Mouse (Mus musculus) T-helper 1 cell (primary cell): ENCODE data around the gene Neu1.
"Not testable (repeated sequence)": the region's sequence is repeated elsewhere in the genome, so short reads cannot be mapped to it uniquely, and the experiment has no call there.

ENCODE experiments used
- in situ Hi-C: fragments of 300-600 bp; cut with MboI, MseI; formaldehyde crosslinking; loops from one replicate; pipeline ENCODE4 v1.15.1; 2025; ENCODE audit warnings: high pct_unique_total_duplicates

Neu1 gene

GRCm38 (mm10) chr17:34901948-34902347 is 29.1 kb upstream of the Neu1 start:
- in situ Hi-C loops: not testable (repeated sequence)

- in situ Hi-C loops: no loop called here
These were observed 28.2 kb upstream of the Neu1 start for GRCm38 (mm10) chr17:34902895-34903294.

- in situ Hi-C loops: loop anchor here (10.0 kb wide), 1 partner anchor 56 kb away; the partner anchor contains the start of genes Nelfe and Skiv2l
These were observed 20.1 kb upstream of the Neu1 start for GRCm38 (mm10) chr17:34910982-34911381.

GRCm38 (mm10) chr17:34911945-34912351 is 19.1 kb upstream of the Neu1 start:
- in situ Hi-C loops: loop anchor here (10.0 kb wide), 1 partner anchor 57 kb away; the partner anchor contains the start of genes Nelfe and Skiv2l

GRCm38 (mm10) chr17:34913930-34914665 is 17.0 kb upstream of the Neu1 start, which contains the start of gene Slc44a4:
Gene Slc44a4 (plus strand): TSS chr17:34914466.
- in situ Hi-C loops: loop anchor here (10.0 kb wide), 1 partner anchor 59 kb away; the partner anchor contains the start of genes Nelfe and Skiv2l

- in situ Hi-C loops: loop anchor here (10.0 kb wide), 1 partner anchor 61 kb away; the partner anchor contains the start of genes Nelfe and Skiv2l
These were observed 15.6 kb upstream of the Neu1 start for GRCm38 (mm10) chr17:34915410-34915831.

- in situ Hi-C loops: loop anchor here (10.0 kb wide), 1 partner anchor 62 kb away; the partner anchor contains the start of genes Nelfe and Skiv2l
These were observed 14.7 kb upstream of the Neu1 start for GRCm38 (mm10) chr17:34916316-34916715.

GRCm38 (mm10) chr17:34917188-34917587 is 13.9 kb upstream of the Neu1 start:
- in situ Hi-C loops: loop anchor here (10.0 kb wide), 1 partner anchor 62 kb away; the partner anchor contains the start of genes Nelfe and Skiv2l

GRCm38 (mm10) chr17:34922939-34923338 is 8.1 kb upstream of the Neu1 start:
- in situ Hi-C loops: no loop called here

- in situ Hi-C loops: no loop called here
These were observed 6.8 kb upstream of the Neu1 start for GRCm38 (mm10) chr17:34924258-34924657.

- in situ Hi-C loops: no loop called here
These were observed 3.6 kb upstream of the Neu1 start for GRCm38 (mm10) chr17:34927306-34928019.

- in situ Hi-C loops: no loop called here
These were observed 2.2 kb upstream of the Neu1 start for GRCm38 (mm10) chr17:34928841-34929240.

- in situ Hi-C loops: loop anchor here (10.0 kb wide), 1 partner anchor 297 kb away; no protein-coding TSS in a partner anchor
These were observed 664 bp downstream of the Neu1 start for GRCm38 (mm10) chr17:34931735-34932098.

GRCm38 (mm10) chr17:34932287-34932686 is 1.2 kb downstream of the Neu1 start:
- in situ Hi-C loops: loop anchor here (10.0 kb wide), 1 partner anchor 297 kb away; no protein-coding TSS in a partner anchor

- in situ Hi-C loops: loop anchor here (10.0 kb wide), 1 partner anchor 299 kb away; no protein-coding TSS in a partner anchor
These were observed 3.0 kb downstream of the Neu1 start for GRCm38 (mm10) chr17:34934031-34934430.

- in situ Hi-C loops: loop anchor here (10.0 kb wide), 1 partner anchor 300 kb away; no protein-coding TSS in a partner anchor
These were observed 3.8 kb downstream of the Neu1 start for GRCm38 (mm10) chr17:34934830-34935229.

GRCm38 (mm10) chr17:34937960-34938505 is 7.0 kb downstream of the Neu1 start:
- in situ Hi-C loops: loop anchor here (10.0 kb wide), 1 partner anchor 303 kb away; no protein-coding TSS in a partner anchor

GRCm38 (mm10) chr17:34941344-34942041 is 10.4 kb downstream of the Neu1 start:
- in situ Hi-C loops: no loop called here

GRCm38 (mm10) chr17:34943128-34943815 is 12.2 kb downstream of the Neu1 start:
- in situ Hi-C loops: no loop called here

GRCm38 (mm10) chr17:34944362-34944761 is 13.3 kb downstream of the Neu1 start:
- in situ Hi-C loops: no loop called here
